Mouse (Mus musculus) cortical plate, adult 2 months (tissue): ENCODE data around the gene Ptms.

Experiments
- CTCF ChIP-seq: fragments of 200-500 bp; IDR thresholded peaks from 2 replicates; pipeline ENCODE4 v1.5.1; 2011; ENCODE audit warnings: mild to moderate bottlenecking, control low read depth, low read length; ENCODE audit not compliant: insufficient read depth; ENCODE audit errors: extremely low read depth
- POLR2A ChIP-seq: fragments of 200-500 bp; IDR thresholded peaks from 2 replicates; pipeline ENCODE4 v1.6.1; 2011; ENCODE audit warnings: mild to moderate bottlenecking, low read length, control low read depth; ENCODE audit not compliant: insufficient read depth; ENCODE audit errors: extremely low read depth

DNA sequence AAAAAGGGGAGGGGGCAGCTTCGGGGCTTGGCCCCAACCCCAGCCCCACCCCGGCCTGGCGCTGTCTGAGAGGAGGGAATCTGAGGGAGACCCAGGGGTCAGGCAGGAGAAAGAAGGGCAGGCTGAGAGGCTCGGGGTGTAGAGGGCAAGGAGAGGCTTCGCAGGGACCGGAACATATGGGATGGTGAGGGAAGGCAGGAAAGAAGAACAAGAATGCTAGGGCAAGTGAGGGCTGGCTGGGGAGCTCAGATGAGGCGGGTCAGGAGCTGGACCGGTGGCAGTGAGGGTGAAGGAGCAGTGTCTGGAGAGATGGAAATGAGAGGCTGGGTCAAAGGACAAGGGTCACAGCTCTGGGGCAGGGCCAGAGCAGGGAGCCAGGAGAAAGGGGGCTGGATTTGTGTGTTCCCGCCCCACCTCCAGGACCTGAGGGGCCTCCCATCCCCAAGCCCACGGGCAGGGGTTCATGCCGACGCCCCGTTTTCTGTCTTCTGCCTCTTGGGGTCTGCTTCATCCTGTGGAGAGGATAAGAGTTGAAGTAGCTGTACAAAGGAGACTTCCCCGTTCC lies 6.1 kb downstream of the Ptms start:
- TF ChIP-seq CTCF (no peak), POLR2A (no peak)
